Comparison of ENCODE assay signal across 11 mouse cellular contexts in genomic region chrX:8099435-8099834, GRCm38 (mm10).
"Had no signal": no experiment of that assay in that cellular context is flagged by ENCODE, and none has a peak within 500 bp of the region (broad histone marks: within the 10 kb centered on the region; RNA-seq: fewer than 3 reads in every experiment).

No protein-coding gene starts in this region.

- H3K27me3 ChIP-seq: limb, embryonic 13.5 days; midbrain, embryonic 13.5 days; stomach, embryonic 15.5 days had no signal

- DNase-seq: kidney, adult 18-20 months; kidney, postnatal 14 days; left cerebral cortex, postnatal 4 days; lung, embryonic 14.5 days; lung, postnatal 10 days; thymus, adult 2 months; thymus, postnatal 25 days had no signal

- H3K27ac ChIP-seq: limb, embryonic 13.5 days; liver, embryonic 14.5 days; stomach, embryonic 15.5 days had no signal

- H3K4me3 ChIP-seq: limb, embryonic 13.5 days; midbrain, embryonic 13.5 days; stomach, embryonic 15.5 days had no signal

- H3K4me1 ChIP-seq: stomach, embryonic 15.5 days had no signal

- ATAC-seq: midbrain, embryonic 13.5 days had no signal

- H3K9ac ChIP-seq: limb, embryonic 13.5 days; liver, embryonic 14.5 days; lung, embryonic 14.5 days; midbrain, embryonic 13.5 days; stomach, embryonic 15.5 days had no signal

- H3K36me3 ChIP-seq: limb, embryonic 13.5 days; midbrain, embryonic 13.5 days; stomach, embryonic 15.5 days had no signal

- H3K9me3 ChIP-seq: limb, embryonic 13.5 days; midbrain, embryonic 13.5 days; stomach, embryonic 15.5 days had no signal

- H3K4me2 ChIP-seq: limb, embryonic 13.5 days; lung, embryonic 14.5 days; midbrain, embryonic 13.5 days; stomach, embryonic 15.5 days had no signal
